Mouse (Mus musculus) ES-E14 (cell line): ENCODE measurements at regions not wholly inside any gene's neighbourhood (a gene's known extent, or its start where the extent isn't known, plus 50 kb on each side); places are given as distances from the start of the nearest gene placed in this dataset.

Source experiments
- CHD2 ChIP-seq: IDR thresholded peaks from 2 replicates; pipeline ENCODE4 v1.6.1; 2014; ENCODE audit warnings: mild to moderate bottlenecking, low read depth, low read length, inconsistent platforms
- HCFC1 ChIP-seq: IDR thresholded peaks from 2 replicates; pipeline ENCODE4 v1.6.1; 2012; ENCODE audit warnings: low read length, inconsistent platforms, borderline replicate concordance; ENCODE audit not compliant: insufficient read depth
- MAFK ChIP-seq: IDR thresholded peaks from 2 replicates; pipeline ENCODE4 v1.6.1; 2014; ENCODE audit warnings: mild to moderate bottlenecking, low read depth, low read length, inconsistent platforms; ENCODE audit not compliant: insufficient read depth
- ZNF384 ChIP-seq: IDR thresholded peaks from 2 replicates; pipeline ENCODE4 v1.6.1; 2012; ENCODE audit warnings: low read depth, low read length, inconsistent platforms

DNA sequence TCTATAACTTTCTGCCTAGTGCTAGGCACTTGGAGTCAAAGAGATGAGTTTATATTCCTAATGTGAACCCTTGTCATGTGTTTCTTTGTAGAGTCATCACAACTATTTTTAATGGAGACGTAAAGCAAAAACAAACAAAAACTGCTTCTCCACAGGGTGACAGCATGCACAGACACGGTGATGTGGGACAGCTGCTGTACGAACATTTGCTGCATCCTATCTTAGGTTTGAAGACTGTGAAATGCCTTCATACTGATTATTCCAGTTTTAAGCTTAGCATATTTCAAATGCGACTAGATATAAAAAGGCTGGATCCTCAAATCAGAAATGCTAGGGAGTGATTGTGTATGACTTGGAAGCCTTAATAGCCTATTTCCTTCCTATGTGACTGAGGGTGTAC, 187.3 kb upstream of the Eci2 start:
- TF ChIP-seq ZNF384: no peak
- TF ChIP-seq CHD2: no peak
- TF ChIP-seq HCFC1: no peak
- no peak for TF ChIP-seq MAFK
